Mouse (Mus musculus) limb, embryonic 12.5 days (tissue): ENCODE measurements around the gene Ccpg1. TPM values are rescaled to one million over a fixed set of nuclear protein-coding genes. Genes with fewer than 3 reads are reported as not detected.

ENCODE experiments used
- ATAC-seq: fragments of 200-750 bp; cut with Nextera tagmentation; 2 replicates; pipeline ENCODE4 v1.8.0; 2017; ENCODE audit warnings: low read depth, moderate TSS enrichment; ENCODE audit not compliant: insufficient number of reproducible peaks, insufficient read depth, low FRiP score, low TSS enrichment
- H3K27ac ChIP-seq: fragments of 300-500 bp; sonication (generic); 2 replicates; pipeline ENCODE4 v1.5.1; 2016; ENCODE audit warnings: mild to moderate bottlenecking, moderate library complexity
- H3K27me3 ChIP-seq: fragments of 300-500 bp; sonication (generic); 2 replicates; pipeline ENCODE4 v1.6.1; 2016; ENCODE audit warnings: mild to moderate bottlenecking, moderate library complexity
- H3K36me3 ChIP-seq: fragments of 300-500 bp; sonication (generic); 2 replicates; pipeline ENCODE4 v1.6.1; 2016; ENCODE audit warnings: mild to moderate bottlenecking, moderate library complexity
- H3K4me1 ChIP-seq: fragments of 300-500 bp; sonication (generic); replicated peaks from 2 replicates; pipeline ENCODE4 v1.6.1; 2016
- H3K4me2 ChIP-seq: fragments of 300-500 bp; sonication (generic); 2 replicates; pipeline ENCODE4 v1.6.1; 2016; ENCODE audit warnings: mild to moderate bottlenecking, moderate library complexity
- H3K4me3 ChIP-seq: fragments of 300-500 bp; sonication (generic); replicated peaks from 2 replicates; pipeline ENCODE4 v1.5.1; 2016; ENCODE audit warnings: mild to moderate bottlenecking
- H3K9ac ChIP-seq: fragments of 300-500 bp; sonication (generic); replicated peaks from 2 replicates; pipeline ENCODE4 v1.6.1; 2016; ENCODE audit warnings: mild to moderate bottlenecking, moderate library complexity
- H3K9me3 ChIP-seq: fragments of 300-500 bp; sonication (generic); 2 replicates; pipeline ENCODE4 v1.6.1; 2016; ENCODE audit warnings: mild to moderate bottlenecking, moderate library complexity
- WGBS: fragments of 180-500 bp; shearing (Covaris S2); methylation state at CpG from one replicate; pipeline ENCODE4 v1.1.7; 2016; 5-methylcytosine and 5-hydroxymethylcytosine counted together
- polyA plus RNA-seq: library from polyadenylated mRNA; unstranded; fragments of >200 nt; fragmentation: Nextera tagmentation; extraction: Ambion mirVana; gene quantifications from 2 replicates; pipeline ENCODE4 v1.2.1, GENCODE M21; 2016

The Ccpg1 gene
- polyA plus RNA-seq, 1 experiment from 2014 or later = 13.9 TPM

- WGBS = 90% methylated on average over 5 of the region's 5 CpGs
- ATAC-seq = no peak
- H3K36me3 ChIP-seq = peaks cover 61% of the 10 kb centered on the region
These were observed 35.4 kb downstream of the Ccpg1 start for GRCm38 (mm10) chr9:73020566-73021097.

GRCm38 (mm10) chr9:73025818-73026636 lies 40.8 kb downstream of the Ccpg1 start:
- ATAC-seq = peak; percentile 76
- Histone ChIP-seq H3K27me3 (no peaks in the 10 kb centered on the region), H3K27ac (peak overlapping the region; percentile 56; the same call in 1 of the 2 replicates), H3K36me3 (peaks cover 26% of the 10 kb centered on the region), H3K4me2 (peak overlapping the region; percentile 48), H3K4me3 (peak overlapping the region; percentile 26), H3K9ac (peak overlapping the region; percentile 27; the same call in 1 of the 2 replicates), H3K9me3 (no peaks in the 10 kb centered on the region), H3K4me1 (peaks cover 14% of the 10 kb centered on the region)
- 11% methylated on average over 17 of the region's 17 CpGs for WGBS

More at GRCm38 (mm10) chr9:73020566-73021097, 35.4 kb downstream of the Ccpg1 start:
- H3K27me3 ChIP-seq = no peaks in the 10 kb centered on the region
- no peaks in the 10 kb centered on the region; the same call in 1 of the 2 replicates for H3K4me1 ChIP-seq
- H3K27ac ChIP-seq = no peak overlapping the region
- H3K4me3 ChIP-seq = no peak overlapping the region
- no peaks in the 10 kb centered on the region for H3K9me3 ChIP-seq
- H3K9ac ChIP-seq = no peak overlapping the region
- no peak overlapping the region for H3K4me2 ChIP-seq

- Histone ChIP-seq H3K9me3 (no peaks in the 10 kb centered on the region), H3K4me3 (no peak overlapping the region), H3K36me3 (peaks cover 49% of the 10 kb centered on the region), H3K4me2 (no peak overlapping the region), H3K4me1 (peaks cover 14% of the 10 kb centered on the region), H3K9ac (no peak overlapping the region), H3K27ac (no peak overlapping the region), H3K27me3 (no peaks in the 10 kb centered on the region)
- WGBS = 92% methylated on average over 1 of the region's 1 CpGs
- no peak for ATAC-seq
These were observed 45.2 kb downstream of the Ccpg1 start for GRCm38 (mm10) chr9:73030443-73030842.

- Histone ChIP-seq H3K27ac (no peak overlapping the region), H3K4me3 (no peak overlapping the region), H3K4me1 (peaks cover 6% of the 10 kb centered on the region), H3K27me3 (no peaks in the 10 kb centered on the region), H3K9me3 (no peaks in the 10 kb centered on the region), H3K36me3 (peaks cover 56% of the 10 kb centered on the region), H3K9ac (no peak overlapping the region), H3K4me2 (no peak overlapping the region)
- 66% methylated on average over 4 of the region's 4 CpGs for WGBS
- ATAC-seq = no peak
These were observed 46.2 kb downstream of the Ccpg1 start for GRCm38 (mm10) chr9:73031421-73031820.

GRCm38 (mm10) chr9:73033406-73033805 lies 48.2 kb downstream of the Ccpg1 start:
- 94% methylated on average over 1 of the region's 1 CpGs for WGBS
- ATAC-seq = no peak
- no peaks in the 10 kb centered on the region for H3K9me3 ChIP-seq
- H3K9ac ChIP-seq = no peak overlapping the region
- H3K27me3 ChIP-seq = no peaks in the 10 kb centered on the region
- peaks cover 59% of the 10 kb centered on the region for H3K36me3 ChIP-seq
- H3K4me2 ChIP-seq = no peak overlapping the region
- H3K4me3 ChIP-seq = no peak overlapping the region
- no peak overlapping the region for H3K27ac ChIP-seq
- no peaks in the 10 kb centered on the region for H3K4me1 ChIP-seq

- H3K4me3 ChIP-seq = peak overlapping the region; percentile 79
- under 1% methylated on average over 49 of the region's 49 CpGs for WGBS
- peak; percentile 84 for ATAC-seq
- peaks cover 19% of the 10 kb centered on the region for H3K4me1 ChIP-seq
- H3K4me2 ChIP-seq = peak overlapping the region; percentile 67
- peaks cover 15% of the 10 kb centered on the region; the same call in 1 of the 2 replicates for H3K36me3 ChIP-seq
- no peaks in the 10 kb centered on the region for H3K9me3 ChIP-seq
- peak overlapping the region; percentile 76 for H3K9ac ChIP-seq
- no peaks in the 10 kb centered on the region for H3K27me3 ChIP-seq
- H3K27ac ChIP-seq = peak overlapping the region; percentile 90
These were observed 54.2 kb downstream of the Ccpg1 start for GRCm38 (mm10) chr9:73039222-73039945.

GRCm38 (mm10) chr9:73040080-73040479 lies 54.9 kb downstream of the Ccpg1 start, which contains the start of gene Pigb:
Gene Pigb (minus strand): TSS chr9:73040378.
- Histone ChIP-seq H3K27me3 (no peaks in the 10 kb centered on the region), H3K9me3 (no peaks in the 10 kb centered on the region), H3K27ac (peak within 1 kb of the TSS; percentile 90), H3K9ac (peak within 1 kb of the TSS; percentile 76), H3K36me3 (peaks cover 13% of the 10 kb centered on the region; the same call in 1 of the 2 replicates), H3K4me1 (peaks cover 24% of the 10 kb centered on the region), H3K4me3 (peak within 1 kb of the TSS; percentile 79), H3K4me2 (peak within 1 kb of the TSS; percentile 67)
- no peak for ATAC-seq
- WGBS = 33% methylated on average over 6 of the region's 6 CpGs

- WGBS = 1% methylated on average over 41 of the region's 41 CpGs
These were observed 59.2 kb downstream of the Ccpg1 start, which contains the start of gene Rab27a for GRCm38 (mm10) chr9:73044146-73045079. Gene Rab27a (plus strand): TSS chr9:73044854.

GRCm38 (mm10) chr9:73045204-73045603 lies 60.0 kb downstream of the Ccpg1 start:
- WGBS = 5% methylated on average over 7 of the region's 7 CpGs

More at GRCm38 (mm10) chr9:73044146-73045079, 59.2 kb downstream of the Ccpg1 start, which contains the start of gene Rab27a:
- peaks cover 30% of the 10 kb centered on the region for H3K4me1 ChIP-seq
- peak; percentile 72 for ATAC-seq
- peak within 1 kb of the TSS; percentile 63 for H3K9ac ChIP-seq
- no peaks in the 10 kb centered on the region for H3K9me3 ChIP-seq
- peak within 1 kb of the TSS; percentile 87 for H3K4me2 ChIP-seq
- H3K36me3 ChIP-seq = no peaks in the 10 kb centered on the region; the same call in 1 of the 2 replicates
- H3K4me3 ChIP-seq = peak within 1 kb of the TSS; percentile 52
- peaks cover 6% of the 10 kb centered on the region; the same call in 1 of the 2 replicates for H3K27me3 ChIP-seq
- no peak within 1 kb of the TSS for H3K27ac ChIP-seq

GRCm38 (mm10) chr9:73045711-73046110 lies 60.5 kb downstream of the Ccpg1 start:
- WGBS = 64% methylated on average over 10 of the region's 10 CpGs
- Histone ChIP-seq H3K4me2 (peak overlapping the region; percentile 87), H3K4me1 (peaks cover 33% of the 10 kb centered on the region), H3K9me3 (no peaks in the 10 kb centered on the region), H3K36me3 (no peaks in the 10 kb centered on the region; the same call in 1 of the 2 replicates), H3K4me3 (peak overlapping the region; percentile 52; the same call in 1 of the 2 replicates), H3K9ac (no peak overlapping the region), H3K27ac (no peak overlapping the region), H3K27me3 (peaks cover 6% of the 10 kb centered on the region; the same call in 1 of the 2 replicates)
- no peak for ATAC-seq

More at GRCm38 (mm10) chr9:73045204-73045603, 60.0 kb downstream of the Ccpg1 start:
- peaks cover 32% of the 10 kb centered on the region for H3K4me1 ChIP-seq
- H3K9ac ChIP-seq = peak overlapping the region; percentile 63
- peak overlapping the region; percentile 52 for H3K4me3 ChIP-seq
- H3K36me3 ChIP-seq = no peaks in the 10 kb centered on the region; the same call in 1 of the 2 replicates
- no peak overlapping the region for H3K27ac ChIP-seq
- no peak for ATAC-seq
- H3K27me3 ChIP-seq = peaks cover 6% of the 10 kb centered on the region; the same call in 1 of the 2 replicates
- H3K4me2 ChIP-seq = peak overlapping the region; percentile 87
- H3K9me3 ChIP-seq = no peaks in the 10 kb centered on the region
